Mouse (Mus musculus) cortical plate, adult 2 months (tissue): ENCODE results near the gene Nrxn1.

Experiments used
- CTCF ChIP-seq: fragments of 200-500 bp; IDR thresholded peaks from 2 replicates; pipeline ENCODE4 v1.5.1; 2011; ENCODE audit warnings: mild to moderate bottlenecking, control low read depth, low read length; ENCODE audit not compliant: insufficient read depth; ENCODE audit errors: extremely low read depth
- POLR2A ChIP-seq: fragments of 200-500 bp; IDR thresholded peaks from 2 replicates; pipeline ENCODE4 v1.6.1; 2011; ENCODE audit warnings: mild to moderate bottlenecking, low read length, control low read depth; ENCODE audit not compliant: insufficient read depth; ENCODE audit errors: extremely low read depth

- TF ChIP-seq CTCF (no peak), POLR2A (no peak)
Observed at GRCm38 (mm10) chr17:90059320-90060111, 1033.4 kb downstream of the Nrxn1 start.
